Mouse (Mus musculus): ENCODE results near the gene Zfp607a. TPM values are rescaled to one million over a fixed set of nuclear protein-coding genes. Genes with fewer than 3 reads are reported as not detected.
A peak's percentile ranks its signal among the peaks of the same experiment; 100 is the strongest.
"Not testable (repeated sequence)": the region's sequence is repeated elsewhere in the genome, so short reads cannot be mapped to it uniquely, and the experiment has no call there.

Zfp607a gene
- polyA plus RNA-seq, 1 experiment from 2014 or later, result 1.2 TPM

DNA sequence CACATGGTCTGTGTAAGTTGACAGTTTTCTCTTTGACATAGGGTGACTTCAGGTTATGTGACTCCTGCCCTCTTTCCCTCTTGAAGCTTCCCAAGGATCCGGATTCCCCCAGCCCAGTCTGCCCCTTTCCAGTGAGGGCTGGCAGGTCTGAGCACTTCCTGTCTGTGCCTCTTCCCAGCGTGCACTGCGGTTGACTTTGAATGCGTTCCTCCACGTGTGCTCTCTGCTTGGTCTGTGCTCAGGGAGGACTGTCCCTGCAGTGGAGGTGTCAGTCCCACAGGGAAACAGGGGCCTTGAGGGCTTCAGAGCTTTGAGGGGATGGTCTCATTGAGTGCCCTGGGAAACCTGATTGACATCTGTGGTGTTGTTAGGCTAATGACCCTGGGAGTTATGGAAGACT is 5.3 kb downstream of the Zfp607a start:
- H3K9ac ChIP-seq; ATAC-seq (ENCODE audit: low read depth): not testable (repeated sequence)
- WGBS (ENCODE audit: insufficient replicate concordance), result 77% methylated on average over 5 of the region's 5 CpGs

DNA sequence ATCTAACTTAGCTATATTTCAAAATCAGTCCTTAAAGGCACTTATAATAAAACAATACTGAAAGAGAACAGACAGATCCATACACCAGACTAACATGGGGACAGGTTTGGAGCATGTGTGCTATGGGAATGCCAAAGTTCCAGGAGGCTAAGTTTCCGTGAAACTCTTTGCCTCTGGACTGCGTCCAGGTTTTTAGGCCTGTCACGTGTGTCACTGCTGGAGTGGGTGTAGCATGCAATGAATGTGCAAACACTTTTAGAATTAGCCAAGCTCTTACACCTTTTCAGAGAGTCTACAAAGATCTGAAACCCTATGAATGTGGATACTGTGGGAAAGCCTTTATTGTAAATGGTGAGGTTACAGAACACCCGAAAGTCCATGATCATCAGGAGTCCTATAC is 24.4 kb downstream of the Zfp607a start:
- H3K36me3 ChIP-seq, result peaks cover 67% of the 10 kb centered on the region
- no peaks in the 10 kb centered on the region for H3K4me1 ChIP-seq (replicated peaks)
- no peak overlapping the region for H3K27ac ChIP-seq
- H3K9ac ChIP-seq, result no peak overlapping the region
- no peak overlapping the region for H3K4me3 ChIP-seq (replicated peaks)
- H3K9me3 ChIP-seq (replicated peaks), result peaks cover 15% of the 10 kb centered on the region; the same call in 1 of the 2 replicates
- no peak overlapping the region for H3K4me2 ChIP-seq
- no peaks in the 10 kb centered on the region for H3K27me3 ChIP-seq
- DNase-seq, result no peak
- WGBS (ENCODE audit: insufficient replicate concordance), result 81% methylated on average over 4 of the region's 4 CpGs
- no peak for ATAC-seq (ENCODE audit: low read depth)

More for the DNA sequence above, 5.3 kb downstream of the Zfp607a start:
- H3K27me3 ChIP-seq; DNase-seq; H3K9me3 ChIP-seq (replicated peaks); H3K4me3 ChIP-seq (replicated peaks); H3K27ac ChIP-seq; H3K4me2 ChIP-seq: not testable (repeated sequence)
- H3K4me1 ChIP-seq (replicated peaks), result peaks cover 29% of the 10 kb centered on the region
- H3K36me3 ChIP-seq, result peaks cover 28% of the 10 kb centered on the region

DNA sequence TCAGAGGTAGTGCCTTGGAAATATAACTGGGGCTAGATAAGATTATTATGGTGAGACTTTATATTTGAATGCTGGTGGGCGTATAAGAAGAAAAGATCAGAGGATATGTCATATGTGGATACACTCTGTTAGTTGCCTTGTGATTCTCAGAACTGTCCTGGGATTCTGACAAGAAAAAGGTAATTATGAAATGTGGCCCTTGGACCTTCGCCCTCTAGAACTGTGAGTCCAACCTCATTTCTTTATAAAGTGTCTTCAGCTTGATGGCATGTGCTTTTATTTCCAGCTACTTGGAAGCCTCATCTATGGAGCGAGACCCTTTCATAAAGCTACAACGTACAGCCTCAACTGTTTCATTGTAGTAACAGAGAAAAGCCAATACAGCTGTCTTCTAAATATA is 43.3 kb downstream of the Zfp607a start:
- DNase-seq, result no peak
- 62% methylated on average over 4 of the region's 4 CpGs for WGBS (ENCODE audit: insufficient replicate concordance)
- H3K4me1 ChIP-seq (replicated peaks), result no peaks in the 10 kb centered on the region

DNA sequence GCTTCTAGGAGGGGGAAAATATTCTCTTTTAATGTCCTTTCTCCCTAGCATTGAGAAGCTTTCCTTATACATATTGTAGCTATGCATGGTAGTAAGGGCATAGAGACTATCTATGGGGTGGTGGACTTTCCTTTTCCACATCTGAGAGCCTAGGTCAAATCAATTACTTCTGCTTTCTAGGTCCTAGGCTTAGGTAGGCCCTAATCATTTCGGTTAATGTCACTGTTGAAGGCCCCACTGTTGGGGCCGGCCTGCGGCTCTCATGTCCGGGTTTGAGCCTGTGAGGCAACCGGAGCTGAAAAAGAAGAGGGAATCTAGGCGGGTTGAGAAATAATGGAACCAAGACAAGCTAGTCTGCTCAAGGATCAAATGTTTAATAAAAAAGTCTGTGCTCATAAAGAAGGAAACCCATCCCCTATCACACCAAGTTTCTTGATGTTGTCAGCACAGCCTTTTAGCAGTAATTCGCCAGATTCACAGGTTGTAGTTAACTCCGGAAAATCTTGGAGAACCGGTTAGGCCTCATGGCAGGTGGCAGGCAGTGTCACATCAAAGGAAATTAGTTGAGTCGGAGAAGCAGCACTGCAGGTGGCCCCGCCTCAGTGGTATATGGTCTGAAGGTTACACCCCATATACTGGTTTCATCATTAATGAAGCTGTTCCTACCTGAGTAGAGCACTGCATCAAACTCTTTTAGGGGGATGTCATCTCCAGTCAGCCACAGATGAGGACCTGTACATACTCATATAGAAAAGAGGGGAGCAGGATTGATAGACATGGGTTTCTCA is 47.9 kb downstream of the Zfp607a start:
- no peak overlapping the region for H3K9ac ChIP-seq
- H3K4me3 ChIP-seq (replicated peaks), result no peak overlapping the region
- H3K27ac ChIP-seq, result no peak overlapping the region
- no peaks in the 10 kb centered on the region for H3K36me3 ChIP-seq
- no peak for ATAC-seq (ENCODE audit: low read depth)
- 0 out of 2 replicates have a peak, but pooled peaks cover 2% of the 10 kb centered on the region for H3K9me3 ChIP-seq (replicated peaks)
- H3K4me1 ChIP-seq (replicated peaks), result no peaks in the 10 kb centered on the region
- no peaks in the 10 kb centered on the region for H3K27me3 ChIP-seq
- no peak overlapping the region for H3K4me2 ChIP-seq
- no peak for DNase-seq
- WGBS (ENCODE audit: insufficient replicate concordance), result 63% methylated on average over 11 of the region's 11 CpGs

More for the DNA sequence above, 43.3 kb downstream of the Zfp607a start:
- Histone ChIP-seq H3K4me3 (replicated peaks) (no peak overlapping the region), H3K9ac (no peak overlapping the region), H3K27ac (no peak overlapping the region), H3K9me3 (replicated peaks) (0 out of 2 replicates have a peak, but pooled peaks cover 2% of the 10 kb centered on the region), H3K4me2 (no peak overlapping the region), H3K36me3 (no peaks in the 10 kb centered on the region), H3K27me3 (no peaks in the 10 kb centered on the region)
- no peak for ATAC-seq (ENCODE audit: low read depth)

DNA sequence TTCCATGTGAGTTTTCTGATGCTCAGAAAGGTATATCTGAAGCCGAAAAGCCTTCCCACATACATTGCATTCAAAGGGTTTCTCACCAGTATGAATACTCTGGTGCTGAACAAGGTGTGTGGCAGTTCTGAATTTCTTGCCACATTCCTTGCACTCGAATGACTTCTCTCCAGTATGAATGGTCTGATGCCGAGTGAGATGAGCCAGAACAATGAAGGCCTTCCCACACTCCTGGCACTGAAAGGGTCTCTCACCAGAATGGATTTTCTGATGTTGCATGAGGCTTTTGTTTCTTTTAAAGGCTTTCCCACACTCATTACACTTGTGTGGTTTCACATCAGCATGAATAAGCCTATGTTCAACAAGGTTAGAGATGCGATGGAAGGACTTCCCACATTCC is 53.6 kb downstream of the Zfp607a start:
- not testable (repeated sequence) for H3K27me3 ChIP-seq; H3K36me3 ChIP-seq; H3K9me3 ChIP-seq (replicated peaks); H3K4me2 ChIP-seq; H3K27ac ChIP-seq; ATAC-seq (ENCODE audit: low read depth); H3K4me1 ChIP-seq (replicated peaks); H3K4me3 ChIP-seq (replicated peaks); H3K9ac ChIP-seq; DNase-seq
- WGBS (ENCODE audit: insufficient replicate concordance), result 69% methylated on average over 4 of the region's 4 CpGs

DNA sequence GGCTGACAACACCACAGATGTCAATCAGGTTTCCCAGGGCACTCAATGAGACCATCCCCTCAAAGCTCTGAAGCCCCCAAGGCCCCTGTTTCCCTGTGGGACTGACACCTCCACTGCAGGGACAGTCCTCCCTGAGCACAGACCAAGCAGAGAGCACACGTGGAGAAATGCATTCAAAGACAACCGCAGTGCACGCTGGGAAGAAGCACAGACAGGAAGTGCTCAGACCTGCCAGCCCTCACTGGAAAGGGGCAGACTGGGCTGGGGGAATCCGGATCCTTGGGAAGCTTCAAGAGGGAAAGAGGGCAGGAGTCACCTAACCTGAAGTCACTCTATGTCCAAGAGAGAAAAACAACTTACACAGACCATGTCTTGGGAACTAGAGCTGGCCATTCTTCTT is 69.7 kb downstream of the Zfp607a start:
- DNase-seq; H3K4me2 ChIP-seq; H3K4me3 ChIP-seq (replicated peaks); ATAC-seq (ENCODE audit: low read depth); H3K9ac ChIP-seq; H3K27me3 ChIP-seq; H3K27ac ChIP-seq; H3K36me3 ChIP-seq; H3K9me3 ChIP-seq (replicated peaks): not testable (repeated sequence)
- WGBS (ENCODE audit: insufficient replicate concordance), result 23% methylated on average over 4 of the region's 4 CpGs
- peaks cover 12% of the 10 kb centered on the region for H3K4me1 ChIP-seq (replicated peaks)

DNA sequence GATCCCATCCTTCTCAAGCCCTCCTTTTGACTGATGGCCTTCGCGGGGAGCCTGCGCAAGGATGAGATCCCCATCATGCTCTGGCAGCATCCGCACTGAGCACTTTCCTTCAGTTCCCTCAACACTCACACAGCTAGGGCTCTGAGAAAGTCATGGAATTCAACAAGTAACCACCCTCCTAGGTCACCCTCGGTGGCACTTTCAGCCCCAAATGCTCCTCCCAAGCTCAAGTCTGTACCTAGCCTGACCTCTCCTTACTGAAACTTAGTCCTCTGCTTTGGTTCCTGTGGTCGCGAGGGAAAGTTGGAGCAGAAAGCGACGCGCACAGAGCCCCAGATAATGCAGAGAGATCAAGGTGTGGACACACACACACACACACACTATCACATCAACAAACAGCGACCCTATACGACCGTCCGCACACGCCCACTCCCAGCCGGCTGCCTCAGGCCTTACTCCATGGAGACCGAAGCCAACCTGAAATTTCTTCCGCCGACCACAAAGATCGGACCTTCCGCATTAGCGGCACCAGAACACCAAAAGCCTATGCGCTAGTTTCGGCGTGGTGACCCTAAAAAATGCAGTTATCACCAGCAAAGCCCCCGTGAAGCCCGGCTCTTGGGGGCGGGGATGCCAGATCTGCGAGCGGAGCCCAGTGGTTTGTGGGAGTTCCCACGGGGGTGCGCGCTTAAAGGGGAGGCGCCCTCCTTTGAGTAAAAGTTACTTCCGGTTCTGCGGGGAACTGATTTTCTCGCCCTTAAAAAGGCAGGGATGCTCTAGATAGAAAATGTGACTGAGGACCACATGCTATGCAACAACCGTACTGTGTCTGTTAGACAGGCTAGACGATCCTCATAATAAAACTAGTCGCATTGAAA is 71.7 kb downstream of the Zfp607a start, which contains the start of gene Zfp974:
Gene Zfp974, minus strand, starts transcription at position 643 of the 878 bp plus-strand sequence.
- ATAC-seq (ENCODE audit: low read depth), result peak; percentile 62
- no peak within 1 kb of the TSS; the same call in 1 of the 2 replicates for H3K27ac ChIP-seq
- H3K36me3 ChIP-seq, result no peaks in the 10 kb centered on the region
- no peaks in the 10 kb centered on the region for H3K9me3 ChIP-seq (replicated peaks)
- peaks cover 19% of the 10 kb centered on the region for H3K4me1 ChIP-seq (replicated peaks)
- DNase-seq, result peak; percentile 10
- peak within 1 kb of the TSS; percentile 67 for H3K9ac ChIP-seq
- H3K27me3 ChIP-seq, result no peaks in the 10 kb centered on the region
- H3K4me3 ChIP-seq (replicated peaks), result peak within 1 kb of the TSS; percentile 64
- H3K4me2 ChIP-seq, result peak within 1 kb of the TSS; percentile 70
- WGBS (ENCODE audit: insufficient replicate concordance), result 7% methylated on average over 40 of the region's 40 CpGs

Other genes starting within 250 kb of the Zfp607a start
- 0.05 TPM in 1 of 2 replicates, not detected in the other for gene Ttc9b, start 203.6 kb upstream of the Zfp607a start, polyA plus RNA-seq (2015; fragmentation: Nextera tagmentation; extraction: Ambion mirVana)
- gene Map3k10, start 182.9 kb upstream of the Zfp607a start, polyA plus RNA-seq (2015; fragmentation: Nextera tagmentation; extraction: Ambion mirVana), result 1.3 and 1.8 TPM in 2 replicates
- gene Zfp607b, start 168.2 kb upstream of the Zfp607a start, polyA plus RNA-seq (2015; fragmentation: Nextera tagmentation; extraction: Ambion mirVana), result 0.35 and 0.83 TPM in 2 replicates
- gene Zfp60, start 126.1 kb upstream of the Zfp607a start, polyA plus RNA-seq (2015; fragmentation: Nextera tagmentation; extraction: Ambion mirVana), result 5.6 and 6.6 TPM in 2 replicates
- 0.75 and 0.86 TPM in 2 replicates for gene Zfp626, start 50.3 kb upstream of the Zfp607a start, polyA plus RNA-seq (2015; fragmentation: Nextera tagmentation; extraction: Ambion mirVana)
- 1.8 and 2.5 TPM in 2 replicates for gene Zfp59, start 18.9 kb upstream of the Zfp607a start, polyA plus RNA-seq (2015; fragmentation: Nextera tagmentation; extraction: Ambion mirVana)
- gene Zfp974, start 71.9 kb downstream of the Zfp607a start, polyA plus RNA-seq (2015; fragmentation: Nextera tagmentation; extraction: Ambion mirVana), result 0.84 and 1.1 TPM in 2 replicates
- gene Zfp780b, start 121.6 kb downstream of the Zfp607a start, polyA plus RNA-seq (2015; fragmentation: Nextera tagmentation; extraction: Ambion mirVana), result 4.9 and 5.1 TPM in 2 replicates
- 2.5 TPM in 2 replicates for gene Zfp850, start 156.6 kb downstream of the Zfp607a start, polyA plus RNA-seq (2015; fragmentation: Nextera tagmentation; extraction: Ambion mirVana)
- 191 and 201 TPM in 2 replicates for gene Psmc4, start 192.6 kb downstream of the Zfp607a start, polyA plus RNA-seq (2015; fragmentation: Nextera tagmentation; extraction: Ambion mirVana)
- gene Fcgbp, start 213.7 kb downstream of the Zfp607a start, polyA plus RNA-seq (2015; fragmentation: Nextera tagmentation; extraction: Ambion mirVana), result 0.05 and 0.10 TPM in 2 replicates

Measured in liver, embryonic 13.5 days (tissue).